Mouse (Mus musculus) mesoderm, embryonic 11.5 days (tissue): ENCODE measurements at regions not wholly inside any gene's neighbourhood (a gene's known extent, or its start where the extent isn't known, plus 50 kb on each side); places are given as distances from the start of the nearest gene placed in this dataset.

Source experiments
- DNase-seq: peaks from one replicate; pipeline ENCODE4 v3.0.0-alpha.2; 2012; ENCODE audit warnings: low read depth, low spot score

- no peak for DNase-seq
Observed at GRCm38 (mm10) chr2:61922496-61922895, 119.8 kb downstream of the Tbr1 start.

GRCm38 (mm10) chr2:61938296-61938695 is 108.0 kb upstream of the Slc4a10 start:
- no peak for DNase-seq

- DNase-seq, result no peak
Observed at GRCm38 (mm10) chr2:61965916-61966315, 80.3 kb upstream of the Slc4a10 start.

- DNase-seq, result peak; percentile 13
Observed at GRCm38 (mm10) chr2:61967724-61968123, 78.5 kb upstream of the Slc4a10 start.

- no peak for DNase-seq
Observed at GRCm38 (mm10) chr2:61970029-61970428, 76.2 kb upstream of the Slc4a10 start.

- no peak for DNase-seq
Observed at GRCm38 (mm10) chr2:61984771-61985170, 61.5 kb upstream of the Slc4a10 start.

- DNase-seq, result no peak
Observed at GRCm38 (mm10) chr2:61986967-61987550, 59.2 kb upstream of the Slc4a10 start.
